Mouse (Mus musculus): ENCODE measurements around the gene Clcn7.

DNA sequence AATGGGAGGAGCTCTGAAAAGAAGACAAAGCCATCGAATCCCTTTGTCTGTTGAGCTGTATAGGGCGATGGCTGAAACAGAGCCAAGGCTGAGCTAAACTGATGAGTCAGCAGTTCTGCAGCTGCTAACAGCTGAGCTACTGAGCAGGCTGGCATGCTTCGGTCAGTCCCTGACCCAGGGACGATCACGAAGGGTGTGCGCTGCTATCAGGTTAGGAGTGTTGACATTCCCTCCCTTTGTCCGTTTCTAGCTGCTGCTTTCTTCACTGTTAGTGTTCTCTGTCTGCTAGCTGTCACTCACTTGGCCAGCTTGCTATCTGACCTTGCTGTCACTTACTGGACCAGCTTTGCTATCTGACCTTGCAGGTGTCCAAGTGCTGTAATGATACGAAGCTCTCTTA is 6.1 kb upstream of the Clcn7 start:
- peak; percentile 27 to 60 (median 42) for TF ChIP-seq MYOG (IDR thresholded peaks at IDR 0.05; ENCODE audit: control insufficient read depth in 1 of 3, insufficient read depth in 1 of 3, insufficient read length in 2 of 3, low read depth in 2 of 3)
- TF ChIP-seq POLR2A (IDR thresholded peaks at IDR 0.05; ENCODE audit: insufficient read length, low read depth), result no peak
- TF ChIP-seq TCF12 (IDR thresholded peaks at IDR 0.05; ENCODE audit: insufficient read depth, poor library complexity, severe bottlenecking), result no peak
- peak; percentile 16 to 60 (median 57) for TF ChIP-seq MYOD1 (IDR thresholded peaks at IDR 0.05; ENCODE audit: control insufficient read depth in 1 of 3, insufficient read length in 2 of 3, low read depth in 2 of 3)
